Mouse (Mus musculus) G1E (cell line): ENCODE data around the gene Olfr191. TPM values are rescaled to one million over a fixed set of nuclear protein-coding genes. Genes with fewer than 3 reads are reported as not detected.
"Not testable (repeated sequence)": the region's sequence is repeated elsewhere in the genome, so short reads cannot be mapped to it uniquely, and the experiment has no call there.

Experiments used
- ATAC-seq: 2 replicates; pipeline ENCODE4 v1.8.0; 2016; ENCODE audit warnings: mild to moderate bottlenecking; ENCODE audit not compliant: insufficient number of reproducible peaks, poor library complexity, low FRiP score, severe bottlenecking; ENCODE audit errors: extremely low read depth
- DNase-seq: peaks from one replicate; pipeline ENCODE4 v3.0.0; 2012; ENCODE audit warnings: low spot score
- H3K27me3 ChIP-seq: 2 replicates; pipeline ENCODE4 v1.6.1; 2012; ENCODE audit warnings: mild to moderate bottlenecking, low read length, inconsistent platforms; ENCODE audit not compliant: insufficient read depth
- H3K36me3 ChIP-seq: replicated peaks from 2 replicates; pipeline ENCODE3; 2012; ENCODE audit warnings: mild to moderate bottlenecking, inconsistent platforms
- H3K4me1 ChIP-seq: 2 replicates; pipeline ENCODE4 v1.6.1; 2012; ENCODE audit warnings: low read depth, low read length, inconsistent platforms, mixed read lengths; ENCODE audit not compliant: insufficient read depth
- H3K4me3 ChIP-seq: 2 replicates; pipeline ENCODE4 v1.5.1; 2012; ENCODE audit warnings: low read depth, mild to moderate bottlenecking, inconsistent platforms, low read length, moderate library complexity, mixed read lengths
- H3K9me3 ChIP-seq: replicated peaks from 2 replicates; pipeline ENCODE4 v1.6.1; 2012; ENCODE audit warnings: inconsistent platforms
- CTCF ChIP-seq: IDR thresholded peaks from 2 replicates; pipeline ENCODE4 v1.5.1; 2012; ENCODE audit warnings: low read depth, low read length, inconsistent platforms, mixed read lengths
- GATA1 ChIP-seq: IDR thresholded peaks from 2 replicates; pipeline ENCODE4 v1.6.1; 2012; ENCODE audit warnings: borderline replicate concordance, low read length, inconsistent platforms, mixed read lengths
- GATA2 ChIP-seq: IDR thresholded peaks from 2 replicates; pipeline ENCODE4 v1.6.1; 2012; ENCODE audit warnings: low read depth, low read length, inconsistent platforms, borderline replicate concordance
- POLR2AphosphoS5 ChIP-seq: IDR thresholded peaks from 2 replicates; pipeline ENCODE4 v1.6.1; 2012; ENCODE audit warnings: low read depth, low read length, inconsistent platforms; ENCODE audit not compliant: insufficient replicate concordance
- TAL1 ChIP-seq: conservative IDR thresholded peaks from 2 replicates; pipeline ENCODE4 v1.6.1; 2012; ENCODE audit warnings: low read depth, low read length, inconsistent platforms, mixed read lengths
- polyA plus RNA-seq: library from polyadenylated mRNA; stranded (reverse); fragments of >175 nt; gene quantifications from 2 replicates; pipeline ENCODE4 v1.2.3, GENCODE M21; 2012
- total RNA-seq, 2 experiments: library from RNA; stranded (forward) in 1 of 2; stranded (reverse) in 1 of 2; fragments of 200-1000 nt in 1 of 2; fragments of >200 nt in 1 of 2; fragmentation: Nextera tagmentation in 1 of 2; gene quantifications; 2 replicates each; pipeline ENCODE4 v1.2.3; 2014 to 2017

The Olfr191 gene
- total RNA-seq (2014; fragmentation: Nextera tagmentation), result not detected in 2 replicates
- total RNA-seq (2017), result 0.12 and 0.60 TPM in 2 replicates
- not detected in 2 replicates for polyA plus RNA-seq

DNA sequence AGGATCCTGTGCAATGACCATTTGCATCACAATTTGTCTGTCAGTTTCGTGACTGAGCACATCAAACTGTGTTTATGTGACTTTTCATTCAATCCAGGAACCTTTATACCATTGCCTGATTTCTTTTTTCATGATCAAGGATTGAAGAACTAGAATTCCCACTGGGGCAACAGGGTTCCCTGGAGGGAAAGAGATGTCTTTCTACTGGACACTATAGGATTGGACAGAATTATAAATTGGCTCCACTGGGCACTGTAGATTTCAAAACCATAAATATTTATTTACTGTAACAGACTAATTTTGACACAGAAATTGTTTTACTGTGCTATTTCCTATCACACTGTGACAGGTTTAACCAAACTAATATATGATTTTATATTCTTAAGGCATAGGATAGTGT lies at the start of gene Olfr191:
TSS of gene Olfr191 (minus strand) at position 101 of the 400 bp plus-strand sequence.
- not testable (repeated sequence) for H3K4me3 ChIP-seq, H3K9me3 ChIP-seq, ATAC-seq, H3K27me3 ChIP-seq, DNase-seq, H3K4me1 ChIP-seq, H3K36me3 ChIP-seq

- Histone ChIP-seq H3K4me1 (no peaks in the 10 kb centered on the region), H3K9me3 (no peaks in the 10 kb centered on the region), H3K4me3 (no peak overlapping the region), H3K27me3 (no peaks in the 10 kb centered on the region), H3K36me3 (no peaks in the 10 kb centered on the region)
- DNase-seq (no peak), ATAC-seq (no peak)
- no peak for TF ChIP-seq CTCF
- TF ChIP-seq TAL1, result no peak
- TF ChIP-seq GATA1, result no peak
- no peak for TF ChIP-seq GATA2
- no peak for TF ChIP-seq POLR2AphosphoS5
Measured at GRCm38 (mm10) chr16:59130740-59131139, 41.1 kb upstream of the Olfr191 start.

DNA sequence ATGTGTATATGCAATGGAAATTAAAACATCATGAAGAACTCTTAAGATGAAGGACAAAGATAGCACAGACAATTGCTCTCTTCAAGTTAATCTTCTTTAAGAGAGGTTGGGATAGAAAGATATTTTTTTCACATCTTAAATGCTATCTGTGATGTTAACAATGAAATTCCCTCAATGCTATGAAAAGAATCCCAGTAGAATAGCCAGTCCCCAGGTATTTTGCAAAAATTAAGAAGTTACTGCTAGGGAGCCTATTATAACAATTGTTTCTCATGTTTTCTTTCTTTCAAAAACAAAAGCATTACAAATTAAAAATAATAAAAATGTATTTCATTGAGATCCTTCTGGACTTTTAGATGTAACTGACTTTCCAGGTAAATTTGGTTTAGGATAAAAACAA lies 31.3 kb upstream of the Olfr191 start, which contains the start of gene Olfr194:
TSS of gene Olfr194 (minus strand) at position 101 of the 400 bp plus-strand sequence.
- Histone ChIP-seq H3K9me3 (peaks cover 9% of the 10 kb centered on the region), H3K4me3 (no peak within 1 kb of the TSS), H3K36me3 (peaks cover 5% of the 10 kb centered on the region), H3K4me1 (no peaks in the 10 kb centered on the region), H3K27me3 (no peaks in the 10 kb centered on the region)
- TF ChIP-seq GATA1, result no peak
- no peak for TF ChIP-seq POLR2AphosphoS5
- no peak for TF ChIP-seq TAL1
- TF ChIP-seq GATA2, result no peak
- no peak for TF ChIP-seq CTCF
- DNase-seq (no peak), ATAC-seq (no peak)

DNA sequence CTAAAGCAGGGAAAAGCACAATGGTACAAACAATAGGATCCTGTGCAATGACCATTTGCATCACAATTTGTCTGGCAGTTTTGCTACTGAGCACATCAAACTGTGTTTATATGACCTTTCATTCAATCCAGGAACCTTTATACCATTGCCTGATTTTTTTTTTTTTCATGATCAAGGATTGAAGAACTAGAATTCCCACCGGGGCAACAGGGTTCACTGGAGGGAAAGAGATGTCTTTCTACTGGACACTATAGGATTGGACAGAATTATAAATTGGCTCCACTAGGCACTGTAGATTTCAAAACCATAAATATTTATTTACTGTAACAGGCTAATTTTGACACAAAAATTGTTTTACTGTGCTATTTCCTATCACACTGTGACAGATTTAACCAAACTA lies 22.2 kb upstream of the Olfr191 start, which contains the start of gene Olfr193:
TSS of gene Olfr193 (minus strand) at position 101 of the 400 bp plus-strand sequence.
- no peaks in the 10 kb centered on the region for H3K4me1 ChIP-seq
- TF ChIP-seq TAL1 (no peak), CTCF (no peak), POLR2AphosphoS5 (no peak), GATA2 (no peak), GATA1 (no peak)
- no peak within 1 kb of the TSS for H3K4me3 ChIP-seq
- no peaks in the 10 kb centered on the region for H3K27me3 ChIP-seq
- ATAC-seq, result no peak
- H3K36me3 ChIP-seq, result peaks cover 3% of the 10 kb centered on the region
- no peak for DNase-seq
- peaks cover 6% of the 10 kb centered on the region for H3K9me3 ChIP-seq

DNA sequence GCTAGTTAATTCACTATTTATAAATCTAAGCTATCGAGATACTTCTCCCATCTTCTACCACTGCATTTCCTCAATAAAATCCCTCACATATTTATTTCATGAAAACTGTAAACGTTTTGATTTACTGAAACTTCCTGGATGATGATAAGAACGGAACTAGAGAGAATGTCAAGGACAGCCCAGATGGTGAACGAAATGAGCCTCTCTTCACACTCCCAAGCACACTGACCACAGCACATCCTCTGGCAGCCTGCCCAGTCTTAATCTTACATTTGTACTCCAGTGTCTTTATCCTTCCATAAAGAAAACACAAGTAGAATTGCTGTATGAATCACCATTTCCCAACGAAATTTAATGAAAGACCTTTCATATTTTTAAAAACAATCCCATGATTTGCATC lies 18.9 kb upstream of the Olfr191 start:
- not testable (repeated sequence) for H3K9me3 ChIP-seq, DNase-seq, H3K4me3 ChIP-seq, ATAC-seq, H3K27me3 ChIP-seq, H3K4me1 ChIP-seq, H3K36me3 ChIP-seq

GRCm38 (mm10) chr16:59105312-59105711 lies 15.7 kb upstream of the Olfr191 start:
- DNase-seq (no peak), ATAC-seq (no peak; the same call in 1 of the 2 replicates)
- H3K4me1 ChIP-seq, result peaks cover 3% of the 10 kb centered on the region
- H3K4me3 ChIP-seq, result no peak overlapping the region
- no peaks in the 10 kb centered on the region for H3K9me3 ChIP-seq
- H3K36me3 ChIP-seq, result no peaks in the 10 kb centered on the region
- no peaks in the 10 kb centered on the region for H3K27me3 ChIP-seq
- TF ChIP-seq TAL1 (no peak), GATA2 (no peak), GATA1 (no peak), CTCF (no peak), POLR2AphosphoS5 (no peak)

DNA sequence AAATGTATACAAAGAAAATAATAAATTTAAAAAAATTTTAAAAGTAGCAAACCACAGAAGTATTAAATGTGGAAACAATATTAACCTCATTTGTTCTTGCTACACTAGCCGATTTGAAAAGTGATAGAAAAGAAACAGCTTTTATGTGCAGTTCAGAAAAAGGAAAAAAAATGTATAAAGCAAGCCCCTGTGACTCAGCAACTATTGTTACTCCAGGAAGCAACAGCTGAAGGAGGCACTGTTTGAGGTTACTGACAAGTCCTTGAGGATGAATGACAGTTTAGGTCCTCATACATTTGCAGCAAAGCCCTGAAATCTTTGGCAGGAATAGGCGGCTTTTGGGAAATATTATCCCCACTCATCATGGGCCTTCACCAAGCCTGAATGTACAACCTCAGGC lies 8.5 kb downstream of the Olfr191 start:
- not testable (repeated sequence) for H3K36me3 ChIP-seq, H3K4me3 ChIP-seq, H3K4me1 ChIP-seq, H3K9me3 ChIP-seq, H3K27me3 ChIP-seq, DNase-seq
- ATAC-seq, result peak; percentile 57
